Mouse (Mus musculus) embryonic facial prominence, embryonic 10.5 days (tissue): ENCODE data around the gene Rpl29. TPM values are rescaled to one million over a fixed set of nuclear protein-coding genes. Genes with fewer than 3 reads are reported as not detected.

ENCODE experiments used
- DNase-seq: peaks from one replicate; pipeline ENCODE4 v3.0.0-alpha.2; 2017; ENCODE audit warnings: low spot score
- H3K27ac ChIP-seq: fragments of 300-500 bp; sonication (generic); replicated peaks from 2 replicates; pipeline ENCODE4 v1.5.1; 2016; ENCODE audit warnings: mild to moderate bottlenecking
- H3K27me3 ChIP-seq: fragments of 300-500 bp; sonication (generic); replicated peaks from 2 replicates; pipeline ENCODE4 v1.6.1; 2016; ENCODE audit warnings: low read depth, mild to moderate bottlenecking; ENCODE audit not compliant: poor library complexity, severe bottlenecking
- H3K36me3 ChIP-seq: fragments of 300-500 bp; sonication (generic); replicated peaks from 2 replicates; pipeline ENCODE4 v1.6.1; 2016; ENCODE audit warnings: mild to moderate bottlenecking, moderate library complexity
- H3K4me1 ChIP-seq: fragments of 300-500 bp; sonication (generic); 2 replicates; pipeline ENCODE4 v1.6.1; 2016
- H3K4me3 ChIP-seq: fragments of 300-500 bp; sonication (generic); 2 replicates; pipeline ENCODE4 v1.5.1; 2016; ENCODE audit warnings: mild to moderate bottlenecking, moderate library complexity
- H3K9me3 ChIP-seq: fragments of 300-500 bp; sonication (generic); 2 replicates; pipeline ENCODE4 v1.6.1; 2016; ENCODE audit warnings: mild to moderate bottlenecking
- WGBS: fragments of 180-500 bp; shearing (Covaris S2); methylation state at CpG from one replicate; pipeline ENCODE4 v1.1.7; 2016; 5-methylcytosine and 5-hydroxymethylcytosine counted together
- polyA plus RNA-seq: library from polyadenylated mRNA; unstranded; fragments of >200 nt; fragmentation: Nextera tagmentation; extraction: Ambion mirVana; gene quantifications from 2 replicates; pipeline ENCODE4 v1.2.1, GENCODE M21; 2016

Rpl29 gene
- polyA plus RNA-seq, 1 experiment from 2014 or later, result 1,047 TPM

- no peak for DNase-seq
- WGBS, result 85% methylated on average over 16 of the region's 16 CpGs
- peaks cover 89% of the 10 kb centered on the region for H3K4me1 ChIP-seq
- peaks cover 97% of the 10 kb centered on the region for H3K36me3 ChIP-seq
- H3K27me3 ChIP-seq, result peaks cover 33% of the 10 kb centered on the region
- H3K9me3 ChIP-seq, result no peaks in the 10 kb centered on the region
- H3K4me3 ChIP-seq, result no peak overlapping the region
- H3K27ac ChIP-seq, result no peak overlapping the region
These were observed 32.6 kb downstream of the Rpl29 start for GRCm38 (mm10) chr9:106461641-106462429.

GRCm38 (mm10) chr9:106462430-106462800 lies 33.2 kb downstream of the Rpl29 start:
- Histone ChIP-seq H3K27ac (no peak overlapping the region), H3K9me3 (no peaks in the 10 kb centered on the region), H3K4me3 (no peak overlapping the region), H3K36me3 (peaks cover 94% of the 10 kb centered on the region), H3K4me1 (peaks cover 83% of the 10 kb centered on the region), H3K27me3 (peaks cover 33% of the 10 kb centered on the region)
- whole genome bisulfite sequencing, result 91% methylated on average over 12 of the region's 12 CpGs
- DNase-seq, result no peak

GRCm38 (mm10) chr9:106463122-106464063 lies 34.1 kb downstream of the Rpl29 start:
- WGBS, result 89% methylated on average over 21 of the region's 21 CpGs
- H3K9me3 ChIP-seq, result no peaks in the 10 kb centered on the region
- peaks cover 73% of the 10 kb centered on the region for H3K4me1 ChIP-seq
- peaks cover 33% of the 10 kb centered on the region for H3K27me3 ChIP-seq
- H3K4me3 ChIP-seq, result peak overlapping the region; percentile 32
- H3K36me3 ChIP-seq, result peaks cover 84% of the 10 kb centered on the region
- DNase-seq, result peak; percentile 16
- 0 out of 2 replicates have a peak overlapping the region, but pooled peaks have one; percentile 14 for H3K27ac ChIP-seq

- no peaks in the 10 kb centered on the region for H3K9me3 ChIP-seq
- peaks cover 68% of the 10 kb centered on the region for H3K4me1 ChIP-seq
- H3K36me3 ChIP-seq, result peaks cover 69% of the 10 kb centered on the region
- H3K4me3 ChIP-seq, result peak overlapping the region; percentile 62
- peak overlapping the region; percentile 84 for H3K27ac ChIP-seq
- peak; percentile 79 for DNase-seq
- WGBS, result 2% methylated on average over 99 of the region's 99 CpGs
- peaks cover 33% of the 10 kb centered on the region for H3K27me3 ChIP-seq
These were observed 35.7 kb downstream of the Rpl29 start for GRCm38 (mm10) chr9:106464751-106465541.

GRCm38 (mm10) chr9:106465571-106466200 lies 36.4 kb downstream of the Rpl29 start, which contains the start of gene Gpr62:
Gpr62 (minus strand) TSS chr9:106465938.
- WGBS, result 34% methylated on average over 26 of the region's 26 CpGs
- H3K27ac ChIP-seq, result peak within 1 kb of the TSS; percentile 84
- H3K4me1 ChIP-seq, result peaks cover 62% of the 10 kb centered on the region
- H3K4me3 ChIP-seq, result peak within 1 kb of the TSS; percentile 62
- H3K36me3 ChIP-seq, result peaks cover 61% of the 10 kb centered on the region
- no peaks in the 10 kb centered on the region for H3K9me3 ChIP-seq
- DNase-seq, result no peak
- H3K27me3 ChIP-seq, result peaks cover 33% of the 10 kb centered on the region

GRCm38 (mm10) chr9:106466721-106467120 lies 37.5 kb downstream of the Rpl29 start:
- Histone ChIP-seq H3K4me3 (no peak overlapping the region), H3K36me3 (peaks cover 51% of the 10 kb centered on the region), H3K27me3 (peaks cover 39% of the 10 kb centered on the region), H3K27ac (no peak overlapping the region), H3K4me1 (peaks cover 61% of the 10 kb centered on the region), H3K9me3 (no peaks in the 10 kb centered on the region)
- no peak for DNase-seq
- 89% methylated on average over 6 of the region's 6 CpGs for WGBS

- no peak for DNase-seq
- 86% methylated on average over 7 of the region's 7 CpGs for WGBS
These were observed 38.5 kb downstream of the Rpl29 start for GRCm38 (mm10) chr9:106467746-106468145.

GRCm38 (mm10) chr9:106469317-106469716 lies 40.1 kb downstream of the Rpl29 start:
- Histone ChIP-seq H3K27ac (no peak overlapping the region; the same call in 1 of the 2 replicates), H3K9me3 (no peaks in the 10 kb centered on the region), H3K4me1 (peaks cover 61% of the 10 kb centered on the region), H3K27me3 (peaks cover 23% of the 10 kb centered on the region), H3K4me3 (no peak overlapping the region), H3K36me3 (peaks cover 25% of the 10 kb centered on the region)
- DNase-seq, result no peak
- 76% methylated on average over 6 of the region's 6 CpGs for WGBS

More at GRCm38 (mm10) chr9:106467746-106468145, 38.5 kb downstream of the Rpl29 start:
- Histone ChIP-seq H3K4me1 (peaks cover 61% of the 10 kb centered on the region), H3K9me3 (no peaks in the 10 kb centered on the region), H3K27me3 (peaks cover 38% of the 10 kb centered on the region), H3K36me3 (peaks cover 41% of the 10 kb centered on the region), H3K27ac (no peak overlapping the region), H3K4me3 (no peak overlapping the region)

GRCm38 (mm10) chr9:106469776-106470175 lies 40.5 kb downstream of the Rpl29 start:
- Histone ChIP-seq H3K4me3 (no peak overlapping the region), H3K27me3 (peaks cover 18% of the 10 kb centered on the region; the same call in 1 of the 2 replicates), H3K36me3 (peaks cover 20% of the 10 kb centered on the region), H3K9me3 (no peaks in the 10 kb centered on the region), H3K4me1 (peaks cover 61% of the 10 kb centered on the region), H3K27ac (no peak overlapping the region; the same call in 1 of the 2 replicates)
- WGBS, result 68% methylated on average over 9 of the region's 9 CpGs
- DNase-seq, result no peak

- H3K4me1 ChIP-seq, result peaks cover 63% of the 10 kb centered on the region
- H3K9me3 ChIP-seq, result no peaks in the 10 kb centered on the region
- peak overlapping the region; percentile 35; the same call in 1 of the 2 replicates for H3K4me3 ChIP-seq
- H3K27me3 ChIP-seq, result peaks cover 6% of the 10 kb centered on the region; the same call in 1 of the 2 replicates
- H3K36me3 ChIP-seq, result peaks cover 6% of the 10 kb centered on the region; the same call in 1 of the 2 replicates
- H3K27ac ChIP-seq, result peak overlapping the region; percentile 31; the same call in 1 of the 2 replicates
- 61% methylated on average over 14 of the region's 14 CpGs for WGBS
- no peak for DNase-seq
These were observed 41.9 kb downstream of the Rpl29 start for GRCm38 (mm10) chr9:106470991-106471750.

- DNase-seq, result peak; percentile 73
- Histone ChIP-seq H3K36me3 (0 out of 2 replicates have a peak, but pooled peaks cover 2% of the 10 kb centered on the region), H3K27me3 (peaks cover 6% of the 10 kb centered on the region; the same call in 1 of the 2 replicates), H3K9me3 (no peaks in the 10 kb centered on the region), H3K27ac (peak overlapping the region; percentile 31; the same call in 1 of the 2 replicates), H3K4me1 (peaks cover 70% of the 10 kb centered on the region), H3K4me3 (peak overlapping the region; percentile 35)
- WGBS, result 7% methylated on average over 5 of the region's 5 CpGs
These were observed 42.6 kb downstream of the Rpl29 start for GRCm38 (mm10) chr9:106471892-106472291.
